Mouse (Mus musculus) cortical plate, adult 2 months (tissue): ENCODE results near the gene Slc12a5. TPM values are rescaled to one million over a fixed set of nuclear protein-coding genes. Genes with fewer than 3 reads are reported as not detected.

Source experiments
- H3K27ac ChIP-seq: fragments of 200-500 bp; 2 replicates; pipeline ENCODE4 v1.5.1; 2012; ENCODE audit warnings: low read length, control low read depth, inconsistent platforms; ENCODE audit not compliant: insufficient read depth
- H3K4me1 ChIP-seq: fragments of 200-500 bp; 2 replicates; pipeline ENCODE4 v1.6.1; 2011; ENCODE audit warnings: low read length; ENCODE audit not compliant: control insufficient read depth, insufficient read depth
- H3K4me3 ChIP-seq: fragments of 200-500 bp; 2 replicates; pipeline ENCODE4 v1.5.1; 2011; ENCODE audit warnings: mild to moderate bottlenecking, low read length, control low read depth; ENCODE audit not compliant: insufficient read depth
- CTCF ChIP-seq: fragments of 200-500 bp; IDR thresholded peaks from 2 replicates; pipeline ENCODE4 v1.5.1; 2011; ENCODE audit warnings: mild to moderate bottlenecking, control low read depth, low read length; ENCODE audit not compliant: insufficient read depth; ENCODE audit errors: extremely low read depth
- POLR2A ChIP-seq: fragments of 200-500 bp; IDR thresholded peaks from 2 replicates; pipeline ENCODE4 v1.6.1; 2011; ENCODE audit warnings: mild to moderate bottlenecking, low read length, control low read depth; ENCODE audit not compliant: insufficient read depth; ENCODE audit errors: extremely low read depth
- polyA plus RNA-seq: library from polyadenylated mRNA; depleted of rRNA; stranded (reverse); fragments of >200 nt; gene quantifications from 2 replicates; pipeline ENCODE4 v1.2.3, GENCODE M21; 2012

The Slc12a5 gene
- polyA plus RNA-seq, 1 experiment: 396 TPM

GRCm38 (mm10) chr2:164994659-164995428, 34.2 kb downstream of the Slc12a5 start:
- peaks cover 2% of the 10 kb centered on the region for H3K4me1 ChIP-seq
- H3K4me3 ChIP-seq: no peak overlapping the region
- TF ChIP-seq CTCF: no peak
- no peak for TF ChIP-seq POLR2A
- H3K27ac ChIP-seq: peak overlapping the region; percentile 54

GRCm38 (mm10) chr2:164995976-164996375, 35.4 kb downstream of the Slc12a5 start:
- H3K4me3 ChIP-seq: no peak overlapping the region
- no peak overlapping the region for H3K27ac ChIP-seq
- TF ChIP-seq CTCF (no peak), POLR2A (no peak)
- H3K4me1 ChIP-seq: peaks cover 2% of the 10 kb centered on the region

GRCm38 (mm10) chr2:164996848-164997720, 36.5 kb downstream of the Slc12a5 start:
- Histone ChIP-seq H3K27ac (peak overlapping the region; percentile 57; the same call in 1 of the 2 replicates), H3K4me3 (no peak overlapping the region), H3K4me1 (peaks cover 2% of the 10 kb centered on the region)
- no peak for TF ChIP-seq POLR2A
- TF ChIP-seq CTCF: no peak

- Histone ChIP-seq H3K4me3 (no peak overlapping the region), H3K27ac (peak overlapping the region; percentile 57), H3K4me1 (peaks cover 2% of the 10 kb centered on the region)
- no peak for TF ChIP-seq CTCF
- TF ChIP-seq POLR2A: no peak
These were observed 37.3 kb downstream of the Slc12a5 start for GRCm38 (mm10) chr2:164997721-164998428.

- no peak for TF ChIP-seq POLR2A
- 0 out of 2 replicates have a peak, but pooled peaks have one; percentile 10 for TF ChIP-seq CTCF
- no peaks in the 10 kb centered on the region; the same call in 1 of the 2 replicates for H3K4me1 ChIP-seq
- H3K4me3 ChIP-seq: no peak overlapping the region
- H3K27ac ChIP-seq: no peak overlapping the region
These were observed 41.4 kb downstream of the Slc12a5 start for GRCm38 (mm10) chr2:165001958-165002357.

- no peaks in the 10 kb centered on the region for H3K4me1 ChIP-seq
- no peak overlapping the region for H3K4me3 ChIP-seq
- no peak overlapping the region for H3K27ac ChIP-seq
- TF ChIP-seq POLR2A: no peak
- TF ChIP-seq CTCF: no peak
These were observed 42.5 kb downstream of the Slc12a5 start for GRCm38 (mm10) chr2:165003108-165003507.

GRCm38 (mm10) chr2:165004237-165004636, 43.6 kb downstream of the Slc12a5 start:
- no peak overlapping the region for H3K4me3 ChIP-seq
- no peak overlapping the region for H3K27ac ChIP-seq
- TF ChIP-seq CTCF: no peak
- TF ChIP-seq POLR2A: no peak
- no peaks in the 10 kb centered on the region for H3K4me1 ChIP-seq

GRCm38 (mm10) chr2:165006813-165007212, 46.2 kb downstream of the Slc12a5 start:
- H3K27ac ChIP-seq: no peak overlapping the region
- no peak for TF ChIP-seq CTCF
- no peak for TF ChIP-seq POLR2A
- H3K4me3 ChIP-seq: no peak overlapping the region
- H3K4me1 ChIP-seq: no peaks in the 10 kb centered on the region

GRCm38 (mm10) chr2:165007986-165008385, 47.4 kb downstream of the Slc12a5 start:
- no peak overlapping the region for H3K4me3 ChIP-seq
- no peak overlapping the region for H3K27ac ChIP-seq
- H3K4me1 ChIP-seq: no peaks in the 10 kb centered on the region
- no peak for TF ChIP-seq POLR2A
- no peak for TF ChIP-seq CTCF

- H3K4me1 ChIP-seq: no peaks in the 10 kb centered on the region
- TF ChIP-seq CTCF: no peak
- no peak for TF ChIP-seq POLR2A
- H3K27ac ChIP-seq: no peak overlapping the region
- H3K4me3 ChIP-seq: no peak overlapping the region
These were observed 48.6 kb downstream of the Slc12a5 start for GRCm38 (mm10) chr2:165009161-165009560.
